Mouse (Mus musculus): ENCODE measurements around the gene Gm10401. TPM values are rescaled to one million over a fixed set of nuclear protein-coding genes. Genes with fewer than 3 reads are reported as not detected.

Gene Gm10401
- not detected for total RNA-seq (2021)
- long read RNA-seq, result 0 reads

GRCm38 (mm10) chr5:115098195-115098594, at the start of gene Gm10401:
TSS of gene Gm10401 (minus strand) at chr5:115098295.
- DNase-seq (ENCODE audit: low spot score in 2 of 2), result no peak

GRCm38 (mm10) chr5:115147388-115147787, 49.3 kb upstream of the Gm10401 start:
- no peak for DNase-seq (ENCODE audit: low spot score in 2 of 2)

GRCm38 (mm10) chr5:115146747-115147130, 48.6 kb upstream of the Gm10401 start:
- DNase-seq (ENCODE audit: low spot score in 2 of 2), result no peak

DNA sequence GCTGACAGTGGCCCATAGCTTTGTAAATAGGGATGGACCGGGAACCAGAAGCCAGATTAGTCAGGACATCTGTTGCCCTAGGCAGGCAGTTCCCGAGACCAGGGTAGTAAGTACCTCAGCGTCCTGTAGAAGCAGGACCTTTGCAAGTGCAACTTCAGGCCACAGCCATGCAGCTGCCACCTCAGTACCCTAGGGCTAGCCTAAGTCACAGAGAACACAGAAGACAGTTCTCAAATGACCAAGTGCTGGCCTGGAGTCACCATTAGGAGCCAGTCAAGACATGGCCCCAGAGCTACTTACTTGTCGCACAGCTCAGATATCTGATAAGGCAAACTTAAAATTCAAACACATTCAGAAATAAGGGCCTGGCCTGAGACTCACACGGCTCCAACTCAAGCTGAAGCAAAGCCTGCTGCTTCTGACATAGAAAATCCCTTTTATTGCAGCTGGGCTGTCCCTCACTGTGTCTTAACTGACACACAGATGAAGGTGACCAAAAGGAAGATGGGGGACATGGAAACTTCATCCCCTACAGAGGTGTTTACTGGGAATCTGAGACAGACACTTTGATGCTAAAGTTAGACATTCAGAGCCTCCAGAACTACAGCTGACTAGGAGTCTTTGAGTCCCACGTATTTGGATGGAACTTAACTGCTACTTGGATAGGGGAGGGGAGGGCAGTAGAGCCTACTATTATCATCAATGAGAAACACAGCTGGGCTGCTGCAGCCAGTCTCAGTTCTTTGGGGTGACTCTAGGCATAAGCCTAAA, 48.1 kb upstream of the Gm10401 start:
- no peak for DNase-seq (ENCODE audit: low spot score in 2 of 2)

GRCm38 (mm10) chr5:115145253-115145968, 47.3 kb upstream of the Gm10401 start:
- DNase-seq (ENCODE audit: low spot score in 2 of 2), result no peak

- no peak for DNase-seq (ENCODE audit: low spot score in 2 of 2)
These were observed 46.4 kb upstream of the Gm10401 start for GRCm38 (mm10) chr5:115144471-115144870.

DNA sequence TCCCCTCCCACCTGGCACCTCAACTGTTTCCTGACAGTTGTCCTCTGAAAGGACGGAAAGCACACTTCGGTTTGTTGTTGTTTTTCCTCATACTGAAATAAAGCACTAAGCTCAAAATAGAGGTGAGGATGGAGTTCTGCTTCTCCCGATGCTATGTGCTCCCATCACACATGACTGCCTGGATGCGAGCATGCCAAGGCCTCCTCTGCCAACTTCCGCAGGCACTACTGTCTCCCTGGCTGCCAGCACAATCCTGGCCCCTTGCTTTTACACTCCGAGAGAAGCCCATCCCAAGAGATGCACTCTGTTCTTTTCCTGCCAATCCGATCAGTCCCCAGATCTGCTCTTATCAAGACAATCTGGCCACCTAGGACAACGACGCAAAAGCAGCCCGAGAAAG, 45.5 kb upstream of the Gm10401 start:
- DNase-seq (ENCODE audit: low spot score in 2 of 2), result peak in 1 of 2 experiments; percentile 52

GRCm38 (mm10) chr5:115142166-115142697, 44.1 kb upstream of the Gm10401 start:
- DNase-seq (ENCODE audit: low spot score in 2 of 2), result no peak

- DNase-seq (ENCODE audit: low spot score in 2 of 2), result no peak
These were observed 42.6 kb upstream of the Gm10401 start for GRCm38 (mm10) chr5:115140726-115141125.

GRCm38 (mm10) chr5:115139124-115139523, 41.0 kb upstream of the Gm10401 start:
- DNase-seq (ENCODE audit: low spot score in 2 of 2), result no peak

DNA sequence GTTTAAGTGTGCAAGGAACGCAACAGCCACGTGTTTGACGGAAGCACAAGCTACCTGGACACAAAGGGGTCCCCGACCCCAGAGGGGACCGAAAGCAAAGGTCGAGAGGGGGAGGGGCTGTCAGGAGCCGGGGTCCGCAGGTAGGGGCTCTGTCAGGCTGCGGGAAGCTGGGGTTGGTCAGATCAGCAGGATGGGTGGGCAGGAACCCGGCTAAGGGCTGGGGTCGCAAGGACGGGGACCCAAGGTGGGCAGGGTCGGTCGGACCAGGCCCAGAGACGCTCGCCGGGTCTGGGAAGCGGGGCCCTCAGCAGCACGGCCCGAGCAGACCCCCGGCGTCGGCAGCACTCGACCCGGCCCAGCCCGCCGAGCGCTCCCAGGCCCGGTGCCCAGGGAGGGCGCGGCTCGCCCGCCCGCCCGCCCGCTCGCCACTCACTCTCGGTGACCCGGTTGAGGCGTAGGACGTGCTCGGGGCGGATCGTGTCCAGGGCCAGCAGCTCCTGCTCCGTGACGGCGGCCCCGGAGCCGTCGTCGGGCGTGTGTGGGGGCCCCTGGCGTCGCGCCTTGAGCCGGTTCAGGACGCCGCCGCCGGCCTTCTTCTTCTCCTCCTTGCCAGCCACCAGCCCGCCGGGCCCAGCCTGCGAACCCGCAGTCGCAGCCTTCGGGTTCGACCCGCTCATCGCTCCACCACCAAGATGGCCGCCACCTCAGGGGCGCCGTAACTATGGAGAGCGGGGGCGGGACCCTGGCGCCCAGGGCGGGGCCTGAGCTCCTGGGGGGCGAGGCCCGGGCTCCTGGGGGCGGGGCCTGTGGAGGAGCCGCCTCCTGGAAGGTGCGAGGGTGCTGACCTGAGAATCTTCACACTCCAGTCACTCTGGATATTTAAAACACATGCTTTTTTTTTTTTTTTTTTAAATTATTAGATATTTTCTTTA, 36.4 kb upstream of the Gm10401 start, which contains the start of gene Unc119b:
Gene Unc119b (minus strand): TSS at position 742 of the 932 bp plus-strand sequence.
- peak; percentile 82 to 91 for DNase-seq (ENCODE audit: low spot score in 2 of 2)

GRCm38 (mm10) chr5:115133358-115134066, 35.4 kb upstream of the Gm10401 start:
- DNase-seq (ENCODE audit: low spot score in 2 of 2), result no peak

DNA sequence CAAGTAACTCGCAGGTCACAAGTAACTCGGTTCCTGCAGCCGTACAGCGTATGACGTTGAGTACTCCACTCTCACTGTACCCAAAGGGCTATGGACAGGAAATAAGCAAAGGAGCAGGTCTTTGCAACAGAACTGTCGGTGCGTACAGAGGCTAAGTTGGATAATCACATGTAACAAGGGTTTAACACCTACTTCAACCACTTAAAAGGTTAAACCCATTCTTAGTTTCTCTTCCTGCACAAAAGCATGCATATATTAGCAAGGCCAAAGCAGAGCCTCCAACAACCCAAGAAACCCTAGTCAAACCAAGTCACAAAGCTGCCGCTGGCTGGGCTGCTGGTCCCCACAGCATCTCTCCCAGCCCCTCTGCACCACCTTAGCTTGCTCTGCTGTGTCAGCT, 34.4 kb upstream of the Gm10401 start:
- DNase-seq (ENCODE audit: low spot score in 2 of 2), result no peak

DNA sequence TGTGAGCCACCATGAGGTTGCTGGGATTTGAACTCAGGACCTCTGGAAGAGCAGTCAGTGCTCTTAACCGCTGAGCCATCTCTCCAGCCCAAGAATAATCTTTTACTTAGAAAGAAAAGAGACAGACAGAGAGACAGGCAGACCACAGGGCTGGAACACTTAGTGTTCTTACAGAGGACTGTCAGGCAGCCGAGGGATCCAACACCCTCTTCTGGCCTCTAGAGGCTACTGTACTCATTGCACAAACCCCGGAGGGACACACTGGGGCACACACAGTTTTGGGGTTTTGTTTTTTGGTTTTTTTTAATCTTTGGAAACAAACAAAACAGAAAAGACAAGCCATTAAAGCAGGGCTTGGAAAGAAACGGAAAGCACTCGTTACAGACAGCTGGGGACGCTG, 31.2 kb upstream of the Gm10401 start:
- no peak for DNase-seq (ENCODE audit: low spot score in 2 of 2)

DNA sequence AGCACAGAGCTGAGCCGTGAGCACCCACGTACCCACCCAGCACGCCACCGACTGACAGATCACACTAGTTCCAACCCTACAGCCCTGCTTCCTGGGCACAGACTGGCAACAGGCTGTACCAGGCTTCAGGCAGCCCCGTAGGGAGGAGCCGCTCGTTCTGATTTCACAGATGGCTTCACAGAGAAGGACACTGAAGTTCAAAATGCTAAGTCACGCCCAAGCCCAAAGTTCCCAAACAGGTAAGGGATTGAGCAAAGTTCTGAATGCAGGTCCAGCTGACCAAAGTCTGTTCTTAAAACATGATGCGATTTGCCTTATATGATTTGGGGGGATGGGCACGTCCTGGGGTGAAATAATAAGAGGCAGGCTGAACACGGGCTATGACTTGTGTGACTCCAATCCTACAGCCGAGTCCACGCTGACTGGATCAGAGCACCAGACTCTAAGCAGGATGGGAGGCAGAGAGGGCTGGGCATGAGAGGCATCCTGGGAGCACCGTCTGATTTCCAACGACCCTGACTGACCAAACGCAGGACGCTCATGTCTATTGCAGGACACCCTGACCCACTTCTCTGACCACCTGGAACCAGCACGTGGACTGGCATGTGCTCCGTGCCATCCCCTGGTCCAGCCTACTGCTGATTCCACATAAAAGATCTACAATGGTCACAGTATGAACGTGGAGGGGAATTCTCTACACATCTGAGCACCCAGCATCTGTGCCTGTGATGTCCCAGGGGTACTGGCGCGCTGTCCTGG, 29.5 kb upstream of the Gm10401 start:
- no peak for DNase-seq (ENCODE audit: low spot score in 2 of 2)

- DNase-seq (ENCODE audit: low spot score in 2 of 2), result no peak
These were observed 28.6 kb upstream of the Gm10401 start for GRCm38 (mm10) chr5:115126578-115127312.

DNA sequence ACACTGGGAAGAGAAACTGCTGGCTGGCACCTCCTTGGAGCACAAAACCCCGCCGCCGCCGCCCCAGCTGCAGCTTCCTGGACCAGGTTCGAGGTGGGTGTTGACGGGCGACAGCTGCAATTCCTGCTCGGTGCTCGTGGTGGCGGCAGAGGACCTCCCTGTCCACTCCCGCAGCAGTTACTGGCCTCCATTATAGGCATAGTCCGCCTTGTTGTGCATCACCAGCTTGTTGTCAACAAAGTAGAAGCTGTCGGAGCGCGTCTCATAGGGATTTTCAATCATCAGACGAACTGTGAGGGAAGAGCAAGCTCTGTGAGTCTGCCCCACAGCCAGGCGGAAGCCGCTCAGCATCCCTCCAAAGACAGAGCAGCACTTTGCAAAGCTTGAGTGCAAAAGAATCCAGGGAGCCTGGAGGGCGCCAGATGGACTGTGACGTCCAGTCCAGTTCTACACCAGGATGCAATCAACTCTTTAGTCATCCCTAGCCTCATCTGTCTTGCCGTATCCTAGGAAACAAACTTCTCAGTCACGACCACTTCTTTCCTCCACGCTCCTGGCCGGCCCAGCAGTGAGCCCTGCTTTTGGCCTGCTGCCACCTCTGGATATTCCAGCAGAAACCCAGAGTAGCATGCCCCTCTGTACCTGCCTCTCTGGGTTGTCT, 27.2 kb upstream of the Gm10401 start:
- peak; percentile 89 to 92 for DNase-seq (ENCODE audit: low spot score in 2 of 2)

DNA sequence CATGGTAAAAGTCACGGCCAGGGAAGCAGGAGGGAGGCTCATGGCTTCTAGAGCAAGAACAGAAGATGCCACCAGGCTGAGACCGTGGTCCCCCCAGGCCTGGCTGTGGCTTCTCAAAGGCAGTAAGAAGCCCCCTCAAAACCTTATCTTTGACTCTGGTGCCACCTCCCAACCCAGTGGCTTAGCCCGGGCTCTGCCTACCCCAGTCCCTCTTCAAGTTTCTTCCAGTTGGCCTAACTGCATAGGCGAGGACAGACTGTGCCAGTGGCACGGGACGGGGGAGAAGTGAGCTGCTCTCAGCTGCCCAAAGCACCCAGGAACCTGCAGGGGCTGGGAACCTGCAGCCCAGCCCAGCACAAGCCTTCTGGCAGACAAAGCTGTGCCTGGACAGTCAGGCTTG, 26.6 kb upstream of the Gm10401 start:
- DNase-seq (ENCODE audit: low spot score in 2 of 2), result no peak

- no peak for DNase-seq (ENCODE audit: low spot score in 2 of 2)
These were observed 22.9 kb upstream of the Gm10401 start for GRCm38 (mm10) chr5:115120978-115121377.

Measured in layer of hippocampus, postnatal 10 days (tissue).